Mouse (Mus musculus) CH12.LX (cell line): ENCODE data around the gene Phf14. TPM values are rescaled to one million over a fixed set of nuclear protein-coding genes. Genes with fewer than 3 reads are reported as not detected.

Experiments
- DNase-seq: peaks from one replicate; pipeline ENCODE4 v3.0.0-alpha.2; 2013; ENCODE audit errors: extremely low read depth
- H3K27ac ChIP-seq: 2 replicates; pipeline ENCODE4 v1.5.1; 2012; ENCODE audit warnings: low read depth, mild to moderate bottlenecking, control low read depth, moderate library complexity; ENCODE audit not compliant: insufficient read depth
- H3K27me3 ChIP-seq: replicated peaks from 2 replicates; pipeline ENCODE3; 2012; ENCODE audit warnings: inconsistent platforms
- H3K36me3 ChIP-seq, 2 experiments: replicated peaks in 1 of 2; 2 replicates each; pipeline versions ENCODE3 to v1.6.1; 2012; ENCODE audit warnings: inconsistent platforms in 1 of 2, low read length in 1 of 2, mild to moderate bottlenecking in 1 of 2, mixed read lengths in 1 of 2, moderate library complexity in 1 of 2; ENCODE audit not compliant: control insufficient read depth in 1 of 2, insufficient read depth in 1 of 2
- H3K4me1 ChIP-seq, 2 experiments: 2 replicates each; pipeline ENCODE4 v1.6.1; 2012; ENCODE audit warnings: inconsistent platforms in 1 of 2, moderate library complexity in 1 of 2; ENCODE audit not compliant: insufficient read depth in 2 of 2, control insufficient read depth in 1 of 2
- H3K4me2 ChIP-seq: 2 replicates; pipeline ENCODE4 v1.6.1; 2012; ENCODE audit warnings: low read depth, mild to moderate bottlenecking, control low read depth; ENCODE audit not compliant: poor library complexity, insufficient read depth, severe bottlenecking
- H3K4me3 ChIP-seq, 3 experiments: fragments of 150-350 bp in 1 of 3; sonication (generic) in 1 of 3; replicated peaks in 1 of 3; 2 replicates each; pipeline versions ENCODE3 to v1.5.1; 2011 to 2012; ENCODE audit warnings: low read depth in 2 of 3, low read length in 2 of 3, mild to moderate bottlenecking in 2 of 3, moderate library complexity in 2 of 3, control low read depth in 1 of 3, improper control_type of control experiment in 1 of 3, inconsistent platforms in 1 of 3, mixed read lengths in 1 of 3; ENCODE audit not compliant: poor library complexity in 1 of 3
- H3K79me2 ChIP-seq: replicated peaks from 2 replicates; pipeline ENCODE4 v1.6.1; 2012; ENCODE audit warnings: mild to moderate bottlenecking, moderate library complexity; ENCODE audit not compliant: control insufficient read depth, poor library complexity, insufficient read depth, severe bottlenecking; ENCODE audit errors: extremely low read depth
- H3K9ac ChIP-seq: 2 replicates; pipeline ENCODE4 v1.6.1; 2012; ENCODE audit warnings: low read depth, mild to moderate bottlenecking, control low read depth, moderate library complexity; ENCODE audit not compliant: insufficient read depth
- H3K9me3 ChIP-seq: replicated peaks from 2 replicates; pipeline ENCODE3; 2012; ENCODE audit warnings: low read length, inconsistent platforms, mixed read lengths
- BHLHE40 ChIP-seq: IDR thresholded peaks from 2 replicates; pipeline ENCODE4 v1.6.1; 2011; ENCODE audit warnings: mild to moderate bottlenecking, low read depth, low read length, improper control_type of control experiment
- CHD1 ChIP-seq: IDR thresholded peaks from 2 replicates; pipeline ENCODE4 v1.6.1; 2012; ENCODE audit warnings: low read depth, low read length, improper control_type of control experiment, inconsistent platforms
- CTCF ChIP-seq, 2 experiments: IDR thresholded peaks in 1 of 2; conservative IDR thresholded peaks in 1 of 2; 2 replicates each; pipeline ENCODE4 v1.5.1; 2011 to 2012; ENCODE audit warnings: low read depth in 2 of 2, low read length in 2 of 2, improper control_type of control experiment in 1 of 2, inconsistent platforms in 1 of 2, mild to moderate bottlenecking in 1 of 2, moderate library complexity in 1 of 2
- ELF1 ChIP-seq: IDR thresholded peaks from 2 replicates; pipeline ENCODE4 v1.6.1; 2014; ENCODE audit warnings: low read depth, mild to moderate bottlenecking, inconsistent platforms, low read length, improper control_type of control experiment
- EP300 ChIP-seq: IDR thresholded peaks from 2 replicates; pipeline ENCODE4 v1.6.1; 2011; ENCODE audit warnings: low read length, improper control_type of control experiment
- ETS1 ChIP-seq: conservative IDR thresholded peaks from 2 replicates; pipeline ENCODE4 v1.6.1; 2012; ENCODE audit warnings: low read depth, mild to moderate bottlenecking, inconsistent platforms, low read length, improper control_type of control experiment, moderate library complexity
- IRF4 ChIP-seq: IDR thresholded peaks from 2 replicates; pipeline ENCODE4 v1.6.1; 2014; ENCODE audit warnings: low read depth, mild to moderate bottlenecking, inconsistent platforms, low read length, improper control_type of control experiment
- JUN ChIP-seq: IDR thresholded peaks from 2 replicates; pipeline ENCODE4 v1.6.1; 2011; ENCODE audit warnings: low read depth, mild to moderate bottlenecking, low read length, improper control_type of control experiment, moderate library complexity; ENCODE audit not compliant: insufficient read depth
- JUND ChIP-seq: conservative IDR thresholded peaks from 2 replicates; pipeline ENCODE4 v1.6.1; 2011; ENCODE audit warnings: low read depth, low read length, improper control_type of control experiment
- KAT2A ChIP-seq: IDR thresholded peaks from 2 replicates; pipeline ENCODE4 v1.6.1; 2012; ENCODE audit warnings: low read length, improper control_type of control experiment, inconsistent platforms; ENCODE audit not compliant: insufficient replicate concordance
- MAFK ChIP-seq: IDR thresholded peaks from 2 replicates; pipeline ENCODE4 v1.6.1; 2011; ENCODE audit warnings: low read length, improper control_type of control experiment; ENCODE audit not compliant: insufficient replicate concordance
- MAZ ChIP-seq: IDR thresholded peaks from 2 replicates; pipeline ENCODE4 v1.6.1; 2012; ENCODE audit warnings: low read depth, mild to moderate bottlenecking, inconsistent platforms, low read length, improper control_type of control experiment, moderate library complexity
- MEF2A ChIP-seq: IDR thresholded peaks from 2 replicates; pipeline ENCODE4 v1.6.1; 2014; ENCODE audit warnings: low read depth, mild to moderate bottlenecking, inconsistent platforms, low read length, improper control_type of control experiment, borderline replicate concordance
- MXI1 ChIP-seq: IDR thresholded peaks from 2 replicates; pipeline ENCODE4 v1.6.1; 2011; ENCODE audit warnings: mild to moderate bottlenecking, low read depth, low read length, improper control_type of control experiment
- MYC ChIP-seq: IDR thresholded peaks from 2 replicates; pipeline ENCODE4 v1.6.1; 2011; ENCODE audit warnings: low read depth, mild to moderate bottlenecking, improper control_type of control experiment, low read length
- NELFE ChIP-seq: IDR thresholded peaks from 2 replicates; pipeline ENCODE4 v1.6.1; 2011; ENCODE audit warnings: low read depth, low read length, improper control_type of control experiment
- NRF1 ChIP-seq: IDR thresholded peaks from 2 replicates; pipeline ENCODE4 v1.6.1; 2014; ENCODE audit warnings: low read depth, mild to moderate bottlenecking, inconsistent platforms, low read length, improper control_type of control experiment, moderate library complexity
- PAX5 ChIP-seq: IDR thresholded peaks from 2 replicates; pipeline ENCODE4 v1.6.1; 2012; ENCODE audit warnings: low read length, inconsistent platforms, mixed read lengths
- RCOR1 ChIP-seq: conservative IDR thresholded peaks from 2 replicates; pipeline ENCODE4 v1.6.1; 2012; ENCODE audit warnings: low read depth, mild to moderate bottlenecking, inconsistent platforms, low read length, improper control_type of control experiment
- TBP ChIP-seq: conservative IDR thresholded peaks from 2 replicates; pipeline ENCODE4 v1.6.1; 2011; ENCODE audit warnings: low read depth, low read length, improper control_type of control experiment
- USF2 ChIP-seq: conservative IDR thresholded peaks from 2 replicates; pipeline ENCODE4 v1.6.1; 2011; ENCODE audit warnings: low read depth, low read length, improper control_type of control experiment
- ZKSCAN1 ChIP-seq: IDR thresholded peaks from 2 replicates; pipeline ENCODE4 v1.6.1; 2012; ENCODE audit warnings: low read depth, inconsistent platforms, low read length, improper control_type of control experiment, borderline replicate concordance
- dilution Hi-C: fragments of 300-500 bp; cut with MboI; formaldehyde crosslinking; loops from 2 replicates; pipeline ENCODE4 v1.14.3; 2020; ENCODE audit warnings: low sequenced_read_pairs; ENCODE audit not compliant: extremely low pct_unique_long_range_greater_than_20kb, extremely low pct_ligation_motif_present
- in situ Hi-C: fragments of 300-500 bp; cut with MboI; formaldehyde crosslinking; loops from 3 replicates; pipeline ENCODE4 v1.14.3; 2019; ENCODE audit warnings: low sequenced_read_pairs, low pct_ligation_motif_present, low pct_unique_long_range_greater_than_20kb, mixed read lengths
- polyA plus RNA-seq: library from polyadenylated mRNA; unstranded; fragments of >175 nt; gene quantifications from 2 replicates; pipeline ENCODE4 v1.2.1, GENCODE M21; 2012; ENCODE audit warnings: low read depth; ENCODE audit not compliant: insufficient read length
- total RNA-seq, 2 experiments: library from RNA; depleted of rRNA; stranded (reverse); fragments of 300-350 nt in 1 of 2; fragments of >200 nt in 1 of 2; gene quantifications; 2 replicates each; pipeline ENCODE4 v1.2.3; 2012 to 2014

The Phf14 gene
- total and polyA plus RNA-seq, 3 experiments: 24.7 to 41.2 (median 26.0) TPM

DNA sequence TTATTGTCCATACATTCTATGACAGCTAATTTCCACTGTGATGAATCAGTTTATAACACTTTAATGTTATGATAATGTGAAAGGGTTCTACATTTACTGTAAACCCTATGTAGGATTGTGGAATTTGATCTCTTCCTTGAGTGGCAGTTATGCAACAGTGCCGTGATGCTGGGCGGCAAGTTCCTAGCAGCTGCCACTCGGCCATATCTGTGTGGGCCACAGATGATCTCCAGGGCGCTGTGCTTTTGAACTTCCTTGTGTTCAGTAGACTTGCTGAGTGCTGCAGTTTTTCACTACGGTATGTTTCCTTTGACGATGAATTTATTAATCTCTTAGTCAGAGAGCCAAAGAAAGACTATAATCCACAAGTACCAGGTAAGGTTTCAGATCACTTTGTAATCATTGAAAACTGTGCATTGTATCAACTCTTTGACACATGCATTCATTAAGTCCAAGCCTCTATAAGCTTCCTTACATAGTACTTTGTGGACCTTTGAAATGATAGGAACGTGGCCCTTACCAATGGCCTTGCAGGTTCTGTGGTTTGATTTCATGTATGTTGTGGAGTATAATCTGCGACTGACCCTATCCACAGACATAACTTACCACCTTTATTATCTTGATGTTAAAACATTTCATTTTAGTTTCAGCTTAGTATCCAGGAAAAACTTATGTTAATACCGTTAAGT, 153.0 kb downstream of the Phf14 start:
- H3K79me2 ChIP-seq: no peaks in the 10 kb centered on the region; the same call in 1 of the 2 replicates
- TF ChIP-seq JUN (no peak), CHD1 (no peak), JUND (no peak), MYC (no peak), MXI1 (no peak), KAT2A (no peak), CTCF (conservative IDR thresholded peaks at IDR 0.05 in 1 of 2, IDR thresholded peaks at IDR 0.05 in 1 of 2; ENCODE audit: low read depth in 2 of 2, low read length in 2 of 2) (no peak)
- no peak overlapping the region for H3K4me2 ChIP-seq
- in situ Hi-C loops: no loop called here
- peaks cover 0 to 18% of the 10 kb centered on the region in 2 experiments for H3K36me3 ChIP-seq
- H3K9me3 ChIP-seq: no peaks in the 10 kb centered on the region
- no peak overlapping the region for H3K4me3 ChIP-seq
- dilution Hi-C loops: no loop called here
- no peak for DNase-seq
- no peak overlapping the region for H3K27ac ChIP-seq
- no peaks in the 10 kb centered on the region for H3K4me1 ChIP-seq
- H3K27me3 ChIP-seq: no peaks in the 10 kb centered on the region
- H3K9ac ChIP-seq: no peak overlapping the region

DNA sequence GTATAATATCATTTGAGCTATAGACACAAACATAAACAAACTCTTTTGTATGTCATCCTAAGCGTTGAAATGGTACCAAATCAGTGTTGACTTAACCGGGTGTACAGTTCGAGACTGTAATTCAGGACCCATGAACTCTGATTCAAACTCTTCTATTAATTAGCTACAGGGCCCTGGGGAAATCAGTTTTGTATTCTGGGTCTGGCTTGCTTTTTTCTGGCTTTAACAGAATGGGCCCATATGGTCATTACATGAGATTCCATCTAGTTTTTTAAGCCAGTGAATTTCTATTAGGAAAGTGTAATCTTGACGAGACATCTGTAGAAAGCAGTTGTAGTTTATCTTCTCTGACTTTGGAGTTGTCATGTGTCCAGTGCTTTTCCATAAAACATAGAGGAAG, 160.3 kb downstream of the Phf14 start:
- peaks cover 3 to 7% of the 10 kb centered on the region in 2 experiments for H3K36me3 ChIP-seq
- no peak overlapping the region for H3K9ac ChIP-seq
- H3K79me2 ChIP-seq: no peaks in the 10 kb centered on the region
- no peak overlapping the region for H3K4me2 ChIP-seq
- no peak overlapping the region for H3K4me3 ChIP-seq
- H3K9me3 ChIP-seq: no peaks in the 10 kb centered on the region
- no peak overlapping the region for H3K27ac ChIP-seq
- peaks cover 6 to 12% of the 10 kb centered on the region in 2 experiments for H3K4me1 ChIP-seq
- in situ Hi-C loops (no loop called here), dilution Hi-C loops (no loop called here)
- DNase-seq: no peak
- TF ChIP-seq JUN: no peak
- no peak for TF ChIP-seq EP300
- TF ChIP-seq ETS1: no peak
- TF ChIP-seq PAX5: no peak
- TF ChIP-seq USF2: no peak
- TF ChIP-seq IRF4: no peak
- no peak for TF ChIP-seq ELF1
- no peak for TF ChIP-seq MAZ
- TF ChIP-seq NRF1: no peak
- no peak for TF ChIP-seq TBP
- TF ChIP-seq ZKSCAN1: no peak
- no peak for TF ChIP-seq KAT2A
- no peak for TF ChIP-seq BHLHE40
- TF ChIP-seq RCOR1: no peak
- no peak for TF ChIP-seq MEF2A
- no peak for TF ChIP-seq NELFE
- TF ChIP-seq MAFK: no peak
- H3K27me3 ChIP-seq: no peaks in the 10 kb centered on the region
